Mouse (Mus musculus) embryonic facial prominence, embryonic 12.5 days (tissue): ENCODE results near the gene Sorbs1. TPM values are rescaled to one million over a fixed set of nuclear protein-coding genes. Genes with fewer than 3 reads are reported as not detected.

Experiments used
- ATAC-seq: fragments of 200-750 bp; cut with Nextera tagmentation; 2 replicates; pipeline ENCODE4 v1.8.0; 2017; ENCODE audit not compliant: insufficient number of reproducible peaks, insufficient read depth, low FRiP score, low TSS enrichment
- H3K27ac ChIP-seq: fragments of 300-500 bp; sonication (generic); 2 replicates; pipeline ENCODE4 v1.5.1; 2016; ENCODE audit warnings: mild to moderate bottlenecking
- H3K27me3 ChIP-seq: fragments of 300-500 bp; sonication (generic); 2 replicates; pipeline ENCODE4 v1.6.1; 2016; ENCODE audit warnings: mild to moderate bottlenecking, moderate library complexity
- H3K36me3 ChIP-seq: fragments of 300-500 bp; sonication (generic); 2 replicates; pipeline ENCODE4 v1.6.1; 2016; ENCODE audit warnings: mild to moderate bottlenecking
- H3K4me1 ChIP-seq: fragments of 300-500 bp; sonication (generic); 2 replicates; pipeline ENCODE4 v1.6.1; 2016
- H3K4me2 ChIP-seq: fragments of 300-500 bp; sonication (generic); replicated peaks from 2 replicates; pipeline ENCODE4 v1.6.1; 2016; ENCODE audit warnings: mild to moderate bottlenecking, moderate library complexity
- H3K4me3 ChIP-seq: fragments of 300-500 bp; sonication (generic); 2 replicates; pipeline ENCODE4 v1.5.1; 2016; ENCODE audit warnings: mild to moderate bottlenecking
- H3K9ac ChIP-seq: fragments of 300-500 bp; sonication (generic); 2 replicates; pipeline ENCODE4 v1.6.1; 2016; ENCODE audit warnings: mild to moderate bottlenecking, moderate library complexity
- H3K9me3 ChIP-seq: fragments of 300-500 bp; sonication (generic); 2 replicates; pipeline ENCODE4 v1.6.1; 2016; ENCODE audit warnings: mild to moderate bottlenecking, moderate library complexity
- WGBS: fragments of 180-500 bp; shearing (Covaris S2); methylation state at CpG from one replicate; pipeline ENCODE4 v1.1.7; 2016; 5-methylcytosine and 5-hydroxymethylcytosine counted together
- polyA plus RNA-seq: library from polyadenylated mRNA; unstranded; fragments of >200 nt; fragmentation: Nextera tagmentation; extraction: Ambion mirVana; gene quantifications from 2 replicates; pipeline ENCODE4 v1.2.1, GENCODE M21; 2016

Gene Sorbs1
- polyA plus RNA-seq, 1 experiment from 2014 or later, result 42.2 TPM

DNA sequence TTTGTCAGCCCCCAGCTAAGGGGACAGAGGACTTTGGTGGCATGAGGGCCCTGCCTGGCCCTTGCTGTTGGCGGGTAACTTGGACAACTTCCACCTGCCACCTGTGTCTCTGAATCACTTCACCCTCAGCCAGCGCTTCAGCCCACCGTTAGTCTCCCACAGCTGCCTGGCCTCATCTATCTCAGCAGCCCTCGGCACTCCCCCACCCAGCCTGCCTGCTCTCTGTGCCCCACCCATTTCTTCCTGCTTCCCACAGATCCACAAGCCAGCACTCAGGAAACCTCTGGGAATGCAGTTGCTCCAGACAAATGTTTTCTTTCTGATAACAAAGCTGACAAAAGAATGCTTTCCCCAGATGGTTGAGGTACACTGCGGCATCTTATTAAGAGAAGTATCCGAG lies 181.7 kb downstream of the Sorbs1 start:
- no peaks in the 10 kb centered on the region for H3K4me1 ChIP-seq
- H3K27me3 ChIP-seq, result no peaks in the 10 kb centered on the region
- no peak overlapping the region for H3K9ac ChIP-seq
- H3K4me3 ChIP-seq, result no peak overlapping the region
- no peaks in the 10 kb centered on the region for H3K36me3 ChIP-seq
- 48% methylated on average over 6 of the region's 6 CpGs for WGBS
- H3K27ac ChIP-seq, result no peak overlapping the region
- no peak for ATAC-seq
- H3K9me3 ChIP-seq, result no peaks in the 10 kb centered on the region
- H3K4me2 ChIP-seq, result no peak overlapping the region

DNA sequence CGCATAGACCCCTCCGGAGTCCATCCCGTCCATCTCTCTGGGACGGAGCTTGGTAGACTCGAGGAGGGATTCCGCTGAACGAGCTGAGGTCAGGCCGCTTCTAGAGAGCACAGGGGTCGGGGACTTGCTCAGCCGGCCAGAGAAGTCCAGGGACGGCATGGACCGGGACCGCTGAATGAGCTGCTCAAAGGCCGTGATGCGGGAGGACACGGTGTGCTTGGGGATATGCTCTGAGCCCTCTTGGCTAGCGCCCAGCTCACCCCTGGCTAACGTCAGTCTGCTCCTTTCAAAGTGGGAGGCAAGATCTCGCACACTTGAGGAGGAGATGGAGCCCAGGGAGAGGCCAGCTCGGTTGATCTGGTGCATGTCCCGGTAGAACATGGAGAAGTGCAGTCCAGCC lies 187.5 kb downstream of the Sorbs1 start:
- H3K27ac ChIP-seq, result no peak overlapping the region
- no peak overlapping the region for H3K9ac ChIP-seq
- H3K4me2 ChIP-seq, result no peak overlapping the region
- 92% methylated on average over 21 of the region's 21 CpGs for WGBS
- H3K27me3 ChIP-seq, result no peaks in the 10 kb centered on the region
- H3K4me1 ChIP-seq, result no peaks in the 10 kb centered on the region
- H3K4me3 ChIP-seq, result no peak overlapping the region
- ATAC-seq, result no peak
- peaks cover 9% of the 10 kb centered on the region; the same call in 1 of the 2 replicates for H3K36me3 ChIP-seq
- H3K9me3 ChIP-seq, result no peaks in the 10 kb centered on the region

DNA sequence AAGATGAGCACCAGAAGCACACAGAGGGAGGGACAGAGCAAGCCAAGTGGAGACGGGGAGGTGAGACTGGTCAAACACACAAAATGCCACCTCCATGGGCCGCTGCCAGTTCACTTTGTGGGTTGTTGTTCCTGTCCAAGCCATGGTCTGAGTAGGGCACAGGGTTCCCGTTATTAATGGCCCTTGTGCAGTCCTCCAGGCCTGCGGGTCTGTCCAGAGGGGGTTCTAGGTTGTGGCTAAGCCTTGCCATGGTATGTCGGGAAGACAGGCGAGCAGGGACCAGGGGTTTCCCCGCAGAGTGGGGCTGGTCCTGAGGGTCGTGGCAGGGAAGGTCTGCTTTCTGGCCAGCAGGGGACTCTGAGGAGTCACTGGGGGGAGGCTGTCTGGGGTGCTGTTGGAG lies 188.2 kb downstream of the Sorbs1 start:
- H3K9ac ChIP-seq, result no peak overlapping the region
- WGBS, result 91% methylated on average over 8 of the region's 8 CpGs
- H3K4me2 ChIP-seq, result no peak overlapping the region
- peaks cover 9% of the 10 kb centered on the region; the same call in 1 of the 2 replicates for H3K36me3 ChIP-seq
- H3K4me1 ChIP-seq, result no peaks in the 10 kb centered on the region
- no peaks in the 10 kb centered on the region for H3K9me3 ChIP-seq
- no peak overlapping the region for H3K4me3 ChIP-seq
- no peak for ATAC-seq
- H3K27ac ChIP-seq, result no peak overlapping the region
- H3K27me3 ChIP-seq, result no peaks in the 10 kb centered on the region

DNA sequence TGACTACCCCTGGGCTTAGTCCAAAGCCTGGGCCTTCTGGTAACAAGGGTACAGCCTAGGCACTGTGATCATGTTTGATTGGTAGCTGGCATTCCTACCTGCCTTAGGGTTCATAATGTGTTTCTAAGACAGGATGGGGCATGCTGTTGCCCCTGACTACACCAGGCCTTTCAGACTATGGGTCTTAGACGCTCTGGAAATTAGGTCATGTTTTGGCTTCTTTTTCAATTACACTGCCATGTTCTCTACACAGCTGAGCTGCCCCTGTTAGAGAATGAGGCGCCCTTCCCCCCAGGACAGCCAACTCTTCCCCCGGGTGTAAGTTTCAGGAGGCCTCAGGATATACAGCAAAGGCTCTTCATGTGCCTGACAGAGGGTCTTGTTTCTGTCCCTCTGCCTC lies 191.4 kb downstream of the Sorbs1 start:
- H3K9ac ChIP-seq, result no peak overlapping the region

DNA sequence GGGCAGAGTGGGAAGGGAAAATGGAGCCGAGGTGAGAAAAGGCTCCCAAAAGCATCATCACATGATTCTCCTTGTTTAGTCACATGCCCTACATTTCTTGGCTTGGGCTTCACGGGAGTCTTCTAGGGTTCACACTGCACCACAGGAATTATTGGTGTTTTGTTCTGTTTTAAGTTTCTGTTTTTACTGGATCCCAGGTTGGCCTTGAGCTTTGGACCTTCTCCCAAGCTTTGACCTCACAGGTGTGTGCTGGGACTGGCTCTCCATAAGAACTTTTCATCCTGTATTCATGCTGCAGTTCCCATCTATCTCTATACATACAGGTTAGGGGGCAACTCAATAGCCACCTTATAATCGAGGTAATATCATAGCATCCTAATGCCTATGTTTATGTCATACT lies 194.4 kb downstream of the Sorbs1 start:
- H3K4me2 ChIP-seq, result no peak overlapping the region
- H3K27me3 ChIP-seq, result no peaks in the 10 kb centered on the region
- no peak for ATAC-seq
- no peaks in the 10 kb centered on the region for H3K4me1 ChIP-seq
- no peak overlapping the region for H3K9ac ChIP-seq
- H3K36me3 ChIP-seq, result no peaks in the 10 kb centered on the region
- no peak overlapping the region for H3K27ac ChIP-seq
- no peaks in the 10 kb centered on the region for H3K9me3 ChIP-seq
- 82% methylated on average over 3 of the region's 3 CpGs for WGBS
- no peak overlapping the region for H3K4me3 ChIP-seq

More for the DNA sequence above, 191.4 kb downstream of the Sorbs1 start:
- no peaks in the 10 kb centered on the region for H3K27me3 ChIP-seq
- H3K4me2 ChIP-seq, result no peak overlapping the region
- no peak overlapping the region for H3K27ac ChIP-seq
- no peak for ATAC-seq
- WGBS, result 69% methylated on average over 3 of the region's 3 CpGs
- H3K9me3 ChIP-seq, result no peaks in the 10 kb centered on the region
- peaks cover 9% of the 10 kb centered on the region; the same call in 1 of the 2 replicates for H3K36me3 ChIP-seq
- no peaks in the 10 kb centered on the region for H3K4me1 ChIP-seq
- no peak overlapping the region for H3K4me3 ChIP-seq

DNA sequence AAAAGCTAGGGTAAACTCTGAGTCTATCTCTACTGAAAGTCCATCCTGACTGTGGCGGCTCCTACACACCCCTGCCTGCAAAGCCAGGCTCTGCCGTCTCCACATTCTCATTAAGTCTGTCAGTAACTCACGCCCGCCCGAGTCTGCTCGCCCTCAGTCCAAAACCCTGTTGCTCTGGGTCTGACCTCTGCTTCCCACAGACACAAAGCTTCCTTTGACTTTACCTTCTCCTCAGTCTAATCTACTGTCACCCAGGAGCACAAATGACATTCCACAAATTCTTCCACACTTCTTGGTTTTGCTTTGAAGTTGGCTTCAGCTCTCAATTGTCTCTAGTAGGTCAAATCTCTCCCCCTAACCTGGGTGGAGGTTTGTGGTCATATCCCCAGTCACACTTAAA lies 195.1 kb downstream of the Sorbs1 start:
- ATAC-seq, result no peak
- no peaks in the 10 kb centered on the region for H3K36me3 ChIP-seq
- H3K27me3 ChIP-seq, result no peaks in the 10 kb centered on the region
- H3K9me3 ChIP-seq, result no peaks in the 10 kb centered on the region
- no peak overlapping the region for H3K4me3 ChIP-seq
- H3K4me1 ChIP-seq, result no peaks in the 10 kb centered on the region
- H3K27ac ChIP-seq, result no peak overlapping the region
- 13% methylated on average over 6 of the region's 6 CpGs for WGBS
- no peak overlapping the region for H3K4me2 ChIP-seq
- H3K9ac ChIP-seq, result no peak overlapping the region

DNA sequence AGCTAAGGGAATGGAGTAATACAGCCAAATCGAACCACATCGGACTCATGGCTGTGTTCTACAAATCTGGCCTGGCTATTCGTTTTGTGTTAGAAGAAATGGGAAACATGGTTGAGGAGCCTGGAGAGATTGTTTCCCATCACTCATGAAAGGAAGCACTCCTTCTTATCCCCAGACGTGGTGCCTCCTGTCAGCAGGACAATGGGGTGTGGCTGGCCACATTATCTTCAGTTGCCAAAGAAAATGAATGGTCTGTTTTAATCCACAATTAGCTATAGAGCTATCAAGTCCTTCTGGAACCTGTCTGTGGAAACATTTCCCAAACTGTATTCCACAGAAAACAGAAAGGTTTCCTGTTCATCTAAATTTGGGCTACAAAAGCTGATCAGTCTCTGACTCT lies 196.6 kb downstream of the Sorbs1 start:
- 75% methylated on average over 4 of the region's 4 CpGs for WGBS

DNA sequence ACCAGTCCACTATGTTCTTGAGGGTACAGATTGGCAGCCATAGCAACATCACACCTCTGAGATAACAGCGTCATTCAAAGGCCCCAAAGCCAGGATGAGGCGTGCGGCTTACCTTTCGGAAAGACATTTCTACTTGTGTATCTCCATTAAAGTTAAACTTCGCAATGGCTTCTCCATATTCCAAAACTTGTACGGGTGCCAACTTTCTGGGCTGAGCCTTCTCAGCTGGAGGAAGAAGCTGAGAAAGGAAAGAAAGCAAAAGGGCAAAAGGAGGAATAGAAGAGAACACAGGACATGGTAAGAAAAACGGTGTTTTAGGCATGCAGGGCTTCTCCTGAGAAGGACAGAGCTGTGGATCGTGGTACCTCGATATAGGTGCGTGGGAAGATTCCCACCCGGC lies 199.3 kb downstream of the Sorbs1 start:
- Histone ChIP-seq H3K4me2 (no peak overlapping the region), H3K9me3 (no peaks in the 10 kb centered on the region), H3K4me1 (no peaks in the 10 kb centered on the region), H3K27ac (no peak overlapping the region), H3K36me3 (peaks cover 3% of the 10 kb centered on the region; the same call in 1 of the 2 replicates), H3K27me3 (no peaks in the 10 kb centered on the region), H3K4me3 (no peak overlapping the region), H3K9ac (no peak overlapping the region)
- WGBS, result 93% methylated on average over 11 of the region's 11 CpGs
- ATAC-seq, result no peak

More for the DNA sequence above, 196.6 kb downstream of the Sorbs1 start:
- Histone ChIP-seq H3K27ac (no peak overlapping the region), H3K9ac (no peak overlapping the region), H3K4me1 (no peaks in the 10 kb centered on the region), H3K9me3 (no peaks in the 10 kb centered on the region), H3K27me3 (no peaks in the 10 kb centered on the region), H3K4me2 (no peak overlapping the region), H3K36me3 (no peaks in the 10 kb centered on the region), H3K4me3 (no peak overlapping the region)
- no peak for ATAC-seq

DNA sequence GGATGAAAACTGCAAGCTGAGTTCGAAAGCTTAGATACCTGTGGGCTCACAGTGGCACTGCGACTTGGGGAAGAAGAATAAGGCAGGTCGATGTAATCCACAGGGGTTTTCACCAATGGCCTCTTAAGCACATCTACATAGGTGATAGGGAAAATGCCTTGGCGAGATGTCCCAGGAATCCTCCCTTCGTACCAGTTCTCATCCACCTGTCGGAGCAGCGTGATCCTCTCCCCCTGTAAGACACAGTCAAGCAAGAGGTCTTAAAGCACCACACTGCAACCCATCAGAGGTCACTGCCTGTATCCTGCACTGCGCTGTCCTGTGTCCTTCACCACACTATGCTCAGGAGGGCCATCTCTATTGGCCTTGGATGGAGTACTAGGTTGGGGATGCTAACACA lies 201.9 kb downstream of the Sorbs1 start:
- H3K4me1 ChIP-seq, result no peaks in the 10 kb centered on the region
- no peaks in the 10 kb centered on the region for H3K9me3 ChIP-seq
- H3K4me2 ChIP-seq, result no peak overlapping the region
- peaks cover 4% of the 10 kb centered on the region; the same call in 1 of the 2 replicates for H3K36me3 ChIP-seq
- H3K27me3 ChIP-seq, result no peaks in the 10 kb centered on the region
- H3K4me3 ChIP-seq, result no peak overlapping the region
- no peak for ATAC-seq
- H3K27ac ChIP-seq, result no peak overlapping the region
- WGBS, result 92% methylated on average over 8 of the region's 8 CpGs
- H3K9ac ChIP-seq, result no peak overlapping the region

DNA sequence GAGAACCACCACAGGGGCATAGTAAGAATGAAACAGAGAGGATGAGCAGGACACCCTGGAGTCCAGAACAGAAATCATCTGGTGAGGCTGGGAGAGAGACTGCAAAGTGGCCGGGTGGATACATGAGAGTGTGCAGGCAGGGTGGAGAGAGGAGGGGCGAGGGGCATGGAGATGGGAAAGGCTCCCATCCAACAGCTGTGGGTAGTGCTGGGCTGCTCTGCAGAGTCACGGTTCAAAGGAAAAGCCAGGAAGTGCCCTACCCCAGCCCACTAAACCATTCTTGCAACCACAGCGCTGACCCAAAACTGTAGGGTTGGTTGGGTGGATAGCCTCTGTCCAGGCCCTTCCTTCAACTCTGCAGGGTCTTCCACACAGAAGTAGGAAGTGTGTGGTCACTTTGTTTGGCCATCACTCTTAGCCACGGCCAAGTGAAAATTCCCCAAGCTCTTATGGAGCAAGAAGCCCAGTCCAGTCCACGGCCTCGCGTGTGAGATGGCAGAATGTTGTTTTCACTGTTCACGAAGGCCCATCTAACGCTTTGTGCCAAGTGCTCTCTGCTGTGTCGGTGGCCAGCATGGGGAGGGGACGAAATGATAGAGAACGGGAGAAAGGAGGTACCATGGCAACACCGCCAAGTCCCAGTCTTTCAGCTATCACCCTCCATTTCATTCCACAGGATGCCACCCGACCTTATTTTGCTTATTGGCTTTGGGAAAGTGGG lies 203.0 kb downstream of the Sorbs1 start:
- H3K4me2 ChIP-seq, result no peak overlapping the region
- no peaks in the 10 kb centered on the region for H3K4me1 ChIP-seq
- no peak overlapping the region for H3K27ac ChIP-seq
- H3K27me3 ChIP-seq, result no peaks in the 10 kb centered on the region
- WGBS, result 82% methylated on average over 15 of the region's 15 CpGs
- no peak overlapping the region for H3K9ac ChIP-seq
- H3K9me3 ChIP-seq, result no peaks in the 10 kb centered on the region
- peaks cover 4% of the 10 kb centered on the region; the same call in 1 of the 2 replicates for H3K36me3 ChIP-seq
- H3K4me3 ChIP-seq, result no peak overlapping the region
- no peak for ATAC-seq

DNA sequence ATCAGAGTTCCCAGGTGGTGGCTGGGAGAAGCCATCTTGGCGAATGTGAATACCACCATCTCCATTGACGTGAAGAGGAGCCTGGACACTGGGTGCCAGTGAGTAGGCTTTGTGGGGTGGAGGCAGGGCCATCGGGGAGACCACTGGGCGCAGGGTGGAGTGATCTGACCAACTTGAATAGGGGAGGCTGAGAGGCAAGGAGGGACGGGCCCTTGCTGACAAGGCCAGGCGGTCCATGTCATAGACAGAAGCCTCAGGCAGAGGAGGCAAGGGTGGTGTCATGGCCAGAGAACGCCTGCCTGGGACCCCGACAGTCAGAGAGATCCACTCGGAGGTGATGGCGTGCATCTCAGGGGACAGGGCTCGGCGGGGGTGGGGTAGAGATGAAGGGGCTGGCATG lies 203.7 kb downstream of the Sorbs1 start:
- Histone ChIP-seq H3K4me2 (no peak overlapping the region), H3K36me3 (peaks cover 4% of the 10 kb centered on the region; the same call in 1 of the 2 replicates), H3K4me1 (no peaks in the 10 kb centered on the region), H3K27ac (no peak overlapping the region), H3K9ac (no peak overlapping the region), H3K27me3 (no peaks in the 10 kb centered on the region), H3K4me3 (no peak overlapping the region), H3K9me3 (no peaks in the 10 kb centered on the region)
- WGBS, result 93% methylated on average over 12 of the region's 12 CpGs
- ATAC-seq, result no peak

DNA sequence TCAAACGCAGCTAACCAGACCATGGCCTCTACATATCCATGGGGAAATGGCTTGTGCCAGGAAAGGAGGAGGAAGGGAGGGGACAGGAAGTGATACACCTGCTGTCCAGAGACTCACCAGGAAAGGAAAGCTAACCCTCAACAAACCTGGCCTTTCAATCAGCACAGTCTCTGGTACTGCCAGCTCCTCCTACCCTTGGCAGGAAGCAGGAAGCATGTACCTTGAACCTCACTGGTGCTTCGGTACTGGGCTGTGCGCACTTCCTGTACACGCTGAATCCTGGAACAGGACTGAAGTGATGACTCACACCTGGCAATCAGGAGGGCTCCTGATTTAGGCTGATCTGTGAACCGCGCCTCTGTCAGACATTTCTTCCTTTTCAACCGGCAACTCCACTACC lies 206.0 kb downstream of the Sorbs1 start:
- H3K4me1 ChIP-seq, result peaks cover 6% of the 10 kb centered on the region; the same call in 1 of the 2 replicates
- no peaks in the 10 kb centered on the region for H3K27me3 ChIP-seq
- 84% methylated on average over 7 of the region's 7 CpGs for WGBS
- ATAC-seq, result no peak
- H3K4me2 ChIP-seq, result no peak overlapping the region
- peaks cover 4% of the 10 kb centered on the region; the same call in 1 of the 2 replicates for H3K36me3 ChIP-seq
- no peaks in the 10 kb centered on the region for H3K9me3 ChIP-seq
- no peak overlapping the region for H3K27ac ChIP-seq
- H3K9ac ChIP-seq, result no peak overlapping the region
- no peak overlapping the region for H3K4me3 ChIP-seq
